Mouse (Mus musculus) hindbrain, embryonic 16.5 days (tissue): ENCODE measurements around the gene Arl8b. TPM values are rescaled to one million over a fixed set of nuclear protein-coding genes. Genes with fewer than 3 reads are reported as not detected.

Experiments
- ATAC-seq: fragments of 200-750 bp; cut with Nextera tagmentation; 2 replicates; pipeline ENCODE4 v1.8.0; 2017; ENCODE audit warnings: moderate TSS enrichment, moderate library complexity
- H3K27ac ChIP-seq: fragments of 300-500 bp; sonication (generic); 2 replicates; pipeline ENCODE4 v1.5.1; 2014; ENCODE audit warnings: low read depth, mild to moderate bottlenecking, control low read depth, low read length, moderate library complexity
- H3K27me3 ChIP-seq: fragments of 300-500 bp; sonication (generic); replicated peaks from 2 replicates; pipeline ENCODE4 v1.6.1; 2014; ENCODE audit warnings: low read length; ENCODE audit not compliant: control insufficient read depth, insufficient read depth
- H3K36me3 ChIP-seq: fragments of 300-500 bp; sonication (generic); 2 replicates; pipeline ENCODE4 v1.6.1; 2014; ENCODE audit warnings: mild to moderate bottlenecking, low read length, moderate library complexity, mixed read lengths; ENCODE audit not compliant: control insufficient read depth, insufficient read depth
- H3K4me1 ChIP-seq: fragments of 300-500 bp; sonication (generic); 2 replicates; pipeline ENCODE4 v1.6.1; 2014; ENCODE audit warnings: low read depth, low read length; ENCODE audit not compliant: control insufficient read depth, insufficient read depth
- H3K4me2 ChIP-seq: fragments of 300-500 bp; sonication (generic); 2 replicates; pipeline ENCODE4 v1.6.1; 2014; ENCODE audit warnings: mild to moderate bottlenecking, low read length, control low read depth, moderate library complexity
- H3K4me3 ChIP-seq: fragments of 300-500 bp; sonication (generic); 2 replicates; pipeline ENCODE4 v1.5.1; 2014; ENCODE audit warnings: mild to moderate bottlenecking, low read length, control low read depth, moderate library complexity
- H3K9ac ChIP-seq: fragments of 300-500 bp; sonication (generic); 2 replicates; pipeline ENCODE4 v1.6.1; 2014; ENCODE audit warnings: low read depth, mild to moderate bottlenecking, control low read depth, low read length, moderate library complexity
- H3K9me3 ChIP-seq: fragments of 300-500 bp; sonication (generic); 2 replicates; pipeline ENCODE4 v1.6.1; 2014; ENCODE audit warnings: mild to moderate bottlenecking, low read length, moderate library complexity; ENCODE audit not compliant: control insufficient read depth
- WGBS: fragments of 180-500 bp; shearing (Covaris S2); extraction: QIAGEN DNeasy Blood & Tissue Kit; methylation state at CpG from one replicate; pipeline ENCODE4 v1.1.7; 2014; 5-methylcytosine and 5-hydroxymethylcytosine counted together
- polyA plus RNA-seq: library from polyadenylated mRNA; unstranded; fragments of >200 nt; fragmentation: Nextera tagmentation; extraction: Ambion mirVana; gene quantifications from 2 replicates; pipeline ENCODE4 v1.2.1, GENCODE M21; 2015

Arl8b gene
- polyA plus RNA-seq, 1 experiment from 2014 or later, result 113 TPM

GRCm38 (mm10) chr6:108781865-108782264 lies 1.0 kb upstream of the Arl8b start:
- 71% methylated on average over 6 of the region's 6 CpGs for WGBS
- no peak for ATAC-seq

DNA sequence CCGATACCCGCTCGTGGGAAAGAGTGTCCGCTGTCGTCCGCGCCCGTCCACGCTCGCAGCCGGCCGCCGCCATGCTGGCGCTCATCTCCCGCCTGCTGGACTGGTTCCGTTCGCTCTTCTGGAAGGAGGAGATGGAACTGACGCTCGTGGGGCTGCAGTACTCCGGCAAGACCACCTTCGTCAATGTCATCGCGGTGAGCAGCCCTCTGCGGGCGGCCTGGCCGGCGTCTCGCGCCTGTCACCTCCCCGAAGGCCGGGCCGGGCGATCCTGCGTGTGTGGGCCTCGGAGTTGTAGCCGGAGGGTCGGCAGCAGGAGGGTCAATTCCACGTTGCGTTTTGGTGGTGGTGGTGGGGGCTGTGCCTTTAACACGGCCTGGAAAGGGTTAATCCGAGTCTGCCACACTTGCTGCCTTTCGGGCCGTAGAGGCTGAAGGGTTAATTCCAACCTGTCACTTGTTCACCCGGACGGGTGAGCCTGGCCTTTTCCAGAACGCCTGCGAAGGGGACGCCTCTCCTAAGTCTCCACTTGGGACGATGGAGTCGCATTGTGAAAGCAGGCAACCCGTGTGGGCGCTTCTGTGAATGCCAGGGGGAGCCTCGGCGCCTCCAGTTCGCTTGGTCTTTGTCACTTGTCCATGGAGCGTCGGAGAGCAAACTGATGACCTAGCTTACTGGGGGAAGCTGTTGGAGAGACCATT lies 434 bp downstream of the Arl8b start:
- WGBS, result under 1% methylated on average over 57 of the region's 57 CpGs
- Histone ChIP-seq H3K4me2 (peak overlapping the region; percentile 77), H3K4me3 (peak overlapping the region; percentile 100), H3K4me1 (peaks cover 22% of the 10 kb centered on the region), H3K9me3 (no peaks in the 10 kb centered on the region), H3K27ac (peak overlapping the region; percentile 90), H3K27me3 (no peaks in the 10 kb centered on the region), H3K36me3 (no peaks in the 10 kb centered on the region), H3K9ac (peak overlapping the region; percentile 97)
- peak; percentile 73 for ATAC-seq

More at GRCm38 (mm10) chr6:108781865-108782264, 1.0 kb upstream of the Arl8b start:
- Histone ChIP-seq H3K36me3 (no peaks in the 10 kb centered on the region), H3K27me3 (no peaks in the 10 kb centered on the region), H3K9ac (no peak overlapping the region), H3K27ac (no peak overlapping the region), H3K4me1 (peaks cover 22% of the 10 kb centered on the region), H3K9me3 (no peaks in the 10 kb centered on the region), H3K4me2 (no peak overlapping the region), H3K4me3 (no peak overlapping the region)

GRCm38 (mm10) chr6:108784056-108784455 lies 1.2 kb downstream of the Arl8b start:
- Histone ChIP-seq H3K36me3 (no peaks in the 10 kb centered on the region), H3K9me3 (no peaks in the 10 kb centered on the region), H3K4me1 (peaks cover 22% of the 10 kb centered on the region), H3K9ac (peak overlapping the region; percentile 97), H3K27ac (no peak overlapping the region), H3K4me3 (peak overlapping the region; percentile 100), H3K4me2 (peak overlapping the region; percentile 77), H3K27me3 (no peaks in the 10 kb centered on the region)
- ATAC-seq, result no peak
- 31% methylated on average over 11 of the region's 11 CpGs for WGBS

DNA sequence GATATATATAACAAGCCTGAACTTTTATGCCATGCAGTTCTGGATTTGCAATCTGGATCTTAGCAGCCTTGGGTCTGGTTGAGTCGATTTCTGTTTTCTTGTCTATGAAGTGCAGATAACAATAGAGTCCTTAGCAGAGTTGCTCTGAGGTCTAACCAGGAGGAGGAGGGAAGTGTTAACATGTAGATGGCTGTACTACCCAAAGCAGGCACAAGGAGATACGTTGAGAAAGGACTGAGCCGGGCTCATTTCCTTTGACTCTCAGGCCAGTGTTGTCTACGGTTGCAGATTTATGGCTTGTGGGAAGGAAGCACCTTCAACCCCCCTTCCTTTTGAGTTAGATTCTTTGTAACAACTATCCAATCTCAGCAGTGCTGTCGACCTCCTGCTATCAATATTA lies 1.9 kb downstream of the Arl8b start:
- Histone ChIP-seq H3K9me3 (no peaks in the 10 kb centered on the region), H3K4me3 (no peak overlapping the region), H3K27me3 (no peaks in the 10 kb centered on the region), H3K9ac (no peak overlapping the region; the same call in 1 of the 2 replicates), H3K4me1 (peaks cover 22% of the 10 kb centered on the region), H3K36me3 (no peaks in the 10 kb centered on the region), H3K4me2 (peak overlapping the region; percentile 77), H3K27ac (no peak overlapping the region)
- no peak for ATAC-seq
- 70% methylated on average over 5 of the region's 5 CpGs for WGBS

DNA sequence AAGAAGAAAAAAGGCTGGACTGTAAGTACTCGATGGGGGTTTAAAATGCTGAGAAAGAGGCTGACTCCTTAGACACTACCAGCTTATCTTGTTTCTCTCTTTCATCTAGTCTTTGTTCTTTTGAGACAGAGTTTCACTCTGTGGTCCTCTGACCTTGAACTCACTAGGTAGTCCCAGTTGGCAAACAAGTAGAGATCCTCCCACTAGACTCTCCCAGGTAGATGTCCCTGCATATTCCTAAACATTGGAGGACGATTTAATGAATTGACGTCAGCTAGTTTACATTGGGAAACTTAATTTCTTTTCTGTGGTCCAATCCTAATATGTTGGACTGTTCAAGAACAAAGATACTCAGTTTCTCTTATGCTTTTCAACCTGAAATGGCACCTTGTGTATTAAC lies 2.7 kb downstream of the Arl8b start:
- Histone ChIP-seq H3K27ac (no peak overlapping the region), H3K4me3 (no peak overlapping the region), H3K36me3 (no peaks in the 10 kb centered on the region), H3K4me2 (no peak overlapping the region), H3K27me3 (no peaks in the 10 kb centered on the region), H3K9me3 (no peaks in the 10 kb centered on the region), H3K4me1 (peaks cover 22% of the 10 kb centered on the region), H3K9ac (no peak overlapping the region)
- 92% methylated on average over 3 of the region's 3 CpGs for whole genome bisulfite sequencing
- no peak for ATAC-seq

GRCm38 (mm10) chr6:108791498-108791897 lies 8.6 kb downstream of the Arl8b start:
- Histone ChIP-seq H3K4me1 (peaks cover under 1% of the 10 kb centered on the region; the same call in 1 of the 2 replicates), H3K9me3 (no peaks in the 10 kb centered on the region), H3K9ac (no peak overlapping the region), H3K27me3 (no peaks in the 10 kb centered on the region), H3K27ac (no peak overlapping the region), H3K36me3 (no peaks in the 10 kb centered on the region), H3K4me3 (no peak overlapping the region), H3K4me2 (no peak overlapping the region)
- WGBS, result 79% methylated on average over 5 of the region's 5 CpGs
- no peak for ATAC-seq

DNA sequence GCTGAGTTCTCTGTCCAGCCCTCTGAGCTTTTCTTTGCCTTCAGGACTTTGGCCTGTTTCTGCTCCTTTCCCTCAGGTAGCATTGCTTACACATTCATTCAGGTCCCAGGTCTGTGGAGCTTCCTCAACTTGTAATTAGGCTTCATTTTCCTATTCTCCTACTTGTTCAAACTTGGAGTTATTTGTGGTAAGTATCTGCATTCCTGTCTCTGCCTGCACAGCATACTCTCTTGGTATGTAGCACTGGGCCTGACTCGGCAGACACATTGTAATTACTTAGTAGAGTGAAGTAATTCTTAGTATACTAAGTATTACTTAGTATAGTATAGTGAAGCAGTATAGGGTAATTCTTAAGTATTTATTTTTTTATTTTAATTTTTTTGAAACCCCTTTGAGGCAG lies 13.0 kb downstream of the Arl8b start:
- no peak overlapping the region for H3K27ac ChIP-seq
- no peak overlapping the region for H3K4me3 ChIP-seq
- no peaks in the 10 kb centered on the region for H3K27me3 ChIP-seq
- H3K9ac ChIP-seq, result no peak overlapping the region
- H3K36me3 ChIP-seq, result no peaks in the 10 kb centered on the region
- peaks cover 4% of the 10 kb centered on the region; the same call in 1 of the 2 replicates for H3K4me1 ChIP-seq
- no peaks in the 10 kb centered on the region for H3K9me3 ChIP-seq
- 78% methylated on average over 1 of the region's 1 CpGs for WGBS
- H3K4me2 ChIP-seq, result no peak overlapping the region
- no peak for ATAC-seq

DNA sequence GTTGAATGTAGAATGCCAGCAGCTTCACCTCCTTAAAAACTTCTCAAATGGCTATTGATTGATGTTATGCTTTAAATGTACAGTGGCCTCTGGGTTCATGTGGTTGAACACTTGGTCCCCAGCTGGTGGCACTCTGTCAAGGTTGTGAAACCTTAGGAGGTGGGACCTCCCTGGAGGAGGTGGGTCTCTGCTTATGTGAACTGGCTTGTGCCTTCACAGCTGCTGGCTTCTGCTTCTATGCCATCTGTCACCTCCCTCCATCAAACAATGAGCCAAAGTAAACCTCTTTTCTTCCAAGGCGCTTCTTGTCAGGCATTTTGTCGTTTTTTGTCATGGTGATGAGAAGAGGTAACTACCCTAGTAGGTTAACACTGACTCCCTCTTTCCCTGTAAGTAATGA lies 13.8 kb downstream of the Arl8b start:
- Histone ChIP-seq H3K4me1 (peaks cover 4% of the 10 kb centered on the region; the same call in 1 of the 2 replicates), H3K9me3 (no peaks in the 10 kb centered on the region), H3K9ac (no peak overlapping the region), H3K27me3 (no peaks in the 10 kb centered on the region), H3K27ac (no peak overlapping the region), H3K36me3 (no peaks in the 10 kb centered on the region), H3K4me2 (no peak overlapping the region), H3K4me3 (no peak overlapping the region)
- 22% methylated on average over 2 of the region's 2 CpGs for WGBS
- ATAC-seq, result no peak

- Histone ChIP-seq H3K4me2 (no peak overlapping the region), H3K27ac (no peak overlapping the region), H3K9ac (no peak overlapping the region), H3K4me3 (no peak overlapping the region), H3K27me3 (no peaks in the 10 kb centered on the region), H3K4me1 (peaks cover 5% of the 10 kb centered on the region; the same call in 1 of the 2 replicates), H3K36me3 (no peaks in the 10 kb centered on the region), H3K9me3 (no peaks in the 10 kb centered on the region)
- WGBS, result 11% methylated on average over 1 of the region's 1 CpGs
- ATAC-seq, result peak; percentile 72
Observed at GRCm38 (mm10) chr6:108805194-108805593, 22.3 kb downstream of the Arl8b start.
